Mouse (Mus musculus) megakaryocyte, embryonic 14.5 days (primary cell): ENCODE measurements around the gene Rhou. TPM values are rescaled to one million over a fixed set of nuclear protein-coding genes. Genes with fewer than 3 reads are reported as not detected.
"Not testable (repeated sequence)": the region's sequence is repeated elsewhere in the genome, so short reads cannot be mapped to it uniquely, and the experiment has no call there.

Experiments used
- H3K27me3 ChIP-seq: replicated peaks from 2 replicates; pipeline ENCODE3; 2012; ENCODE audit warnings: inconsistent platforms
- H3K36me3 ChIP-seq: replicated peaks from 2 replicates; pipeline ENCODE3; 2012; ENCODE audit warnings: low read length, inconsistent platforms, mixed read lengths
- H3K4me1 ChIP-seq: 2 replicates; pipeline ENCODE4 v1.6.1; 2012; ENCODE audit warnings: inconsistent platforms
- H3K4me3 ChIP-seq: replicated peaks from 2 replicates; pipeline ENCODE3; 2012; ENCODE audit warnings: moderate library complexity, mild to moderate bottlenecking, inconsistent platforms
- H3K9me3 ChIP-seq: 2 replicates; pipeline ENCODE4 v1.6.1; 2012; ENCODE audit warnings: inconsistent platforms
- FLI1 ChIP-seq: IDR thresholded peaks from 2 replicates; pipeline ENCODE4 v1.6.1; 2012; ENCODE audit warnings: low read length, inconsistent platforms, mixed read lengths
- GATA1 ChIP-seq: IDR thresholded peaks from 3 replicates; pipeline ENCODE4 v1.6.1; 2012; ENCODE audit warnings: mixed read lengths, low read length, inconsistent platforms, borderline replicate concordance
- polyA plus RNA-seq: library from polyadenylated mRNA; stranded (reverse); fragments of >175 nt; gene quantifications from 2 replicates; pipeline ENCODE4 v1.2.3, GENCODE M21; 2012; ENCODE audit warnings: low replicate concordance; ENCODE audit not compliant: insufficient read depth

The Rhou gene
- polyA plus RNA-seq, 1 experiment = 0.11 TPM

DNA sequence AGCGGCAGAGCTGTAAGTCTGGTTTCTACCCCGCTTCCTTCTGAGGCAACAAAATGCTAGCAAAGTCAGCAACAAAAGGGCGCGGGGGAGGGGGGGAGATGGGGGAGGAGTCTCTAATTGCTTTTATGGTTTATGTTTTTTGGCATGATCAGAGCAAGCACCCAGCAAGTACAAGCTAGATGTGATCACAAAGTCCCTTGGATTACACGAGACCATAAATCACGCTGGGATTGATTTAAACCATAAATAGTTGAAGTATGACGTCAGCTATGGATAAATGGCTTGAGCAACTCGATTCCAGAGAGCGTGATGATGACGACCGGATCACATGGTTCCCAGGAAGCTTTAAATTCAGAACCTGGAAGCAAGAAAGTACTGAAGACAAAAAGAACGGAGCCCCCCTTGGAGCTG, 22.9 kb upstream of the Rhou start:
- Histone ChIP-seq H3K36me3 (no peaks in the 10 kb centered on the region), H3K4me1 (peaks cover 24% of the 10 kb centered on the region), H3K27me3 (peaks cover 58% of the 10 kb centered on the region), H3K4me3 (no peak overlapping the region), H3K9me3 (peaks cover 4% of the 10 kb centered on the region)
- TF ChIP-seq FLI1 = no peak
- TF ChIP-seq GATA1 = no peak

DNA sequence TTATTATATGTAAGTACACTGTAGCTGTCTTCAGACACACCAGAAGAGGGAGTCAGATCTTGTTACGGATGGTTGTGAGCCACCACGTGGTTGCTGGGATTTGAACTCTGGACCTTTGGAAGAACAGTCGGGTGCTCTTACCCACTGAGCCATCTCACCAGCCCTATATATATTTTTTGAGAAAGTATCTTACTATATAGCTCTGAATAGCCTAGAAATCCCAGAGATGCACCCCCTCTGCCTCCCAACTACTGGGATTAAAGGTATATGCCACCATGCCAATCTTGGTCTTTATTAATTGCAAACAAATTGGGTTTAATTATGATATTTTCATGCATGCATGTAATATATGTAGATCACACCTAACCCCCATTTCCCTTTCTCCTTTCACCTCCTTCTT, 22.0 kb upstream of the Rhou start:
- Histone ChIP-seq H3K27me3 (peaks cover 55% of the 10 kb centered on the region), H3K4me1 (peaks cover 24% of the 10 kb centered on the region)
- H3K36me3 ChIP-seq, H3K9me3 ChIP-seq, H3K4me3 ChIP-seq: not testable (repeated sequence)

DNA sequence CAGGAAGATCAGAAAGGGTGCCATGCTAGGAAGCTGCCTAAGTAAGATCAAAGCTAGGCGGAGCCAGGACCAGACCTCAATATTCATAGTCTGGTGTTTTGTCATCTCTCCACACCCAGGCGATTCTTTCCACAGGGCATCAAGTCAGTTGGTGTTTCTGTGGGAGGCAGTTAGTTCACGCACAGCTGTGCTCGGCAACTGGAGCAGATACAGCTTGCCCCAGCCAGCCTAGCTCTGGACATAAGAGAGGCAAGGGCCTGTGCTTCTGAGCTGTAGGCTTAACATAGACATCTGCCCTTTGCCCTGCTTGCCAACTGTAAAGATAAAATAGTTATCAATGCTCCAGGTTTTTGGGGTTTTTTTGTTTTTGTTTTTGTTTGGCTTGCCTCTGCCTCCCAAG, 21.5 kb upstream of the Rhou start:
- Histone ChIP-seq H3K36me3 (no peaks in the 10 kb centered on the region), H3K9me3 (peaks cover 4% of the 10 kb centered on the region), H3K4me3 (no peak overlapping the region), H3K4me1 (peaks cover 24% of the 10 kb centered on the region), H3K27me3 (peaks cover 54% of the 10 kb centered on the region)
- TF ChIP-seq GATA1 = no peak
- TF ChIP-seq FLI1 = no peak

DNA sequence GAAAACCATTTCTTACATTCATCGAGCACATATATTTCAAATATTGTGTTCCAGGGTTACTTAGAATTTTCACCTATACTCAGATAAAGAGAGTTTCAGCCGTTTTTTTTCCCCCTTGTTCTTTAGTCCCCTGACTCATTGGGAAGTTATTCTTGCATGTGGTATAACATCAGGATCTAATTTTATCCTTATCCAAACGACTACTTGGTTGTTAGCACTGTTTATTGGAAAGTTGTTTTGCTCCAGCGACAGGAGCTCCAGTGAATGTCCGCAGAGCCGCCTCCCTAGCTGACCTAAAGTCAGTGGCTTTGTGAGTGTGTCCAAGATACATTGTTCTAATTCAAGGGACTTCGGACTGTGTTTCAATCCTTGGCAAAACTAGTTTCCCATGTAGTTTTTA, 19.9 kb upstream of the Rhou start:
- Histone ChIP-seq H3K27me3 (peaks cover 41% of the 10 kb centered on the region), H3K9me3 (peaks cover 6% of the 10 kb centered on the region), H3K36me3 (no peaks in the 10 kb centered on the region), H3K4me3 (no peak overlapping the region), H3K4me1 (peaks cover 16% of the 10 kb centered on the region)
- TF ChIP-seq FLI1 (no peak), GATA1 (no peak)

DNA sequence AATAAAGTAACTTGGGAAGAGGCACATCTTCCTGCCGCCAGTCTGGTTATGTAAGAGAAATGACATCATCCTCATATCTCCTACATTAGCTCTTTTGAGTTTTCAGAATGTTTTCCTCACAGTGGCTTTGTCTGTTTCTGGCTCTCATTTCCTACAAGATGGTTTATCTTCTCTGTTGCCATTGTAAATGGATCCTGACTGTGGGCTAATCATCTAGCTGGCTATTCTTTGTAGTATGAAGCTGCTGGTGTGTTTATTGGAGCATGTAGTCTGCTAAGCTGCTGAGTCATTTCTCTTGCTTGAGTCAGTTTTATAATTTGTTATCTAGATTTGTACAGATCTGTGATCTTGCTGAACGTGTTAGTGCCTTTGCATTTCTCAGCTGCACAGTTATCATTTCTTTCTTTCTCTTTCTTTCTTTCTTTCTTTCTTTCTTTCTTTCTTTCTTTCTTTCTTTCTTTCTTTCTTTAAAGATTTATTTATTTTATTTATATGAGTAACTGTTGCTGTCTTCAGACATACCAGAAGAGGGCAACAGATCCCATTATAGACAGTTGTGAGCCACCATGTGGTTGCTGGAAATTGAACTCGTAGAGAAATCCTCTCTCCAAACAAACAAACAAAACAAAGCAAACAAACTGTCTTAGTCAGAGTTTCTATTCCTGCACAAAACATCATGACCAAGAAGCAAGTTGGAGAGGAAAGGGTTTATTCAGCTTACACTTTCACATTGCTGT, 19.2 kb upstream of the Rhou start:
- Histone ChIP-seq H3K4me1 (peaks cover 8% of the 10 kb centered on the region), H3K27me3 (peaks cover 34% of the 10 kb centered on the region), H3K9me3 (peaks cover 10% of the 10 kb centered on the region), H3K36me3 (no peaks in the 10 kb centered on the region), H3K4me3 (no peak overlapping the region)
- TF ChIP-seq FLI1 (no peak), GATA1 (no peak)

DNA sequence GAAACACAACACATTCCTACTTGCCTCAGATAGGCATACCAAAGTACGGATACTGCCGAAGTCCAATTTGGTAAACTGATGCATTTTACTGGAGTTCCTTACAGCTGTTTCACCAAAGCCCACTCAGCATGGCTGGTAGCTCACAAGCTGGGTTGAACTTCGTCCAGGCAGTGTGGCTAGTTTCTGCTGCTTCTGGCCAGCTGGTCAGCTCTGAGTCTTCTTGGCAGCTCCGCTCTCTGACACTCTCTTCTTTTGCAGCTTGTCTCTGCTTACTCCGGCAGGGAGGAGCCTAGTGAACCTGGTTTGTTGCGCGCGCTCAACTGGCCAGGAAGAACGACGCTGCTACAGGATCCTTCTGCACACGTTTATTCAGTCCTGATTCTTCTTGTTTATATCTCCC, 18.1 kb upstream of the Rhou start:
- H3K9me3 ChIP-seq = peaks cover 17% of the 10 kb centered on the region
- TF ChIP-seq GATA1 = no peak
- peaks cover 8% of the 10 kb centered on the region; the same call in 1 of the 2 replicates for H3K4me1 ChIP-seq
- no peaks in the 10 kb centered on the region for H3K36me3 ChIP-seq
- no peak overlapping the region for H3K4me3 ChIP-seq
- peaks cover 31% of the 10 kb centered on the region for H3K27me3 ChIP-seq

DNA sequence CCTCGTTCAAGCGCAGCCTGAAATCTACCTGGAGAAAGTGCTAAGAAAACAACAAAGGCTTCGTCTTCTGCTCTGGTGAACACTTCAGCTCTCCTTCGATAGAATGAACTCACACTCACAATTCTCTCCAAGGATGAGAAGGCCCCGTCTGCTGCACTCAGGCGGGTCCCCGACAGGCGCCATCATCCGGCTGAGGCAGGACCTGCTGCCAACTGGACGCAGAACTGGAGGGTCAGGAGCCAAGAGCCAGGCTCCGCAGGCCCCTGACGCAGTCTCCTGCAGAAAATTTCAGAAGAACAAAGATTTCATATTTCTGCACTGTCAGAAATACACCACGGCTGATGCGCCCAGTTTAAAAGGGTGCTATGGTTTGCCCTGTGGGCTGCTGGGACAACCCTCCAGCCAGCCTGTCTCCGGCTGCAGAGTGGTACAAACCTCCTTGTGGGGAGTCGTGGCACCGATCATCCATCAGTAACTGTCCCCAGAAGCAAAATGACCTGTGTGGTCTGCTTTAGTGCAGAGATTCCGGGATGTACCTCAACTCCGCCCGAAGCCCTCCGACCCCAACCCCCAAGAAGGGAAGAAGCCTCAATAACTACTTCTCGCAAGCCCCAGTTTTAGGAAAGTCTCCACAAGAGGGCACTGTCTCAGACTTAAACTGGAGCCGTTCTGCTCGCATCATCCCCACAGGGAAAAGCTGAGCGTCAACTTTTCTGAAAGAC, 10.2 kb upstream of the Rhou start:
- H3K9me3 ChIP-seq = peaks cover 16% of the 10 kb centered on the region
- TF ChIP-seq FLI1 = no peak
- TF ChIP-seq GATA1 = no peak
- H3K36me3 ChIP-seq = no peaks in the 10 kb centered on the region
- peaks cover 60% of the 10 kb centered on the region for H3K27me3 ChIP-seq
- H3K4me1 ChIP-seq = no peaks in the 10 kb centered on the region
- no peak overlapping the region for H3K4me3 ChIP-seq

DNA sequence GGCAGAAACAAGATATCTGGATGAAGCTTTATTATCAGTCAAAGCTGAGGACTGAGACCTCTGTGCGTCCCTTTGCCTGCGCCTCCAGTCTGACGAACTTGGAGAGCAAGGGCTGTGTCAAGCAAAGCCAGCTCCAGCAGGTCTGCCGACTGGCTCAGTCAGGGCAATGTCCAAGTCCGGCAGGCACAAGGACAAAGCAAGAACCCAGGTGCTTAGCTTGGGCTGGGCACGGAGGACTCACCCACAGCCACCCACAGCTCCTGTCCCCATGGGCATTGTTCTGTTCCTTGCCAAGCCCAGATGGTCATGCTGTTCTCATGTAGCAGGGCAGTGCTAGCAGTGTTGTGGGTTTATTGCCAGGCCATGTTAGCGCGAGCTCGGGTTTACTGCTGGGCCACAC, 8.5 kb upstream of the Rhou start:
- no peak overlapping the region for H3K4me3 ChIP-seq
- H3K9me3 ChIP-seq = peaks cover 3% of the 10 kb centered on the region; the same call in 1 of the 2 replicates
- H3K27me3 ChIP-seq = peaks cover 67% of the 10 kb centered on the region
- H3K4me1 ChIP-seq = no peaks in the 10 kb centered on the region
- TF ChIP-seq GATA1 (no peak), FLI1 (no peak)
- no peaks in the 10 kb centered on the region for H3K36me3 ChIP-seq

DNA sequence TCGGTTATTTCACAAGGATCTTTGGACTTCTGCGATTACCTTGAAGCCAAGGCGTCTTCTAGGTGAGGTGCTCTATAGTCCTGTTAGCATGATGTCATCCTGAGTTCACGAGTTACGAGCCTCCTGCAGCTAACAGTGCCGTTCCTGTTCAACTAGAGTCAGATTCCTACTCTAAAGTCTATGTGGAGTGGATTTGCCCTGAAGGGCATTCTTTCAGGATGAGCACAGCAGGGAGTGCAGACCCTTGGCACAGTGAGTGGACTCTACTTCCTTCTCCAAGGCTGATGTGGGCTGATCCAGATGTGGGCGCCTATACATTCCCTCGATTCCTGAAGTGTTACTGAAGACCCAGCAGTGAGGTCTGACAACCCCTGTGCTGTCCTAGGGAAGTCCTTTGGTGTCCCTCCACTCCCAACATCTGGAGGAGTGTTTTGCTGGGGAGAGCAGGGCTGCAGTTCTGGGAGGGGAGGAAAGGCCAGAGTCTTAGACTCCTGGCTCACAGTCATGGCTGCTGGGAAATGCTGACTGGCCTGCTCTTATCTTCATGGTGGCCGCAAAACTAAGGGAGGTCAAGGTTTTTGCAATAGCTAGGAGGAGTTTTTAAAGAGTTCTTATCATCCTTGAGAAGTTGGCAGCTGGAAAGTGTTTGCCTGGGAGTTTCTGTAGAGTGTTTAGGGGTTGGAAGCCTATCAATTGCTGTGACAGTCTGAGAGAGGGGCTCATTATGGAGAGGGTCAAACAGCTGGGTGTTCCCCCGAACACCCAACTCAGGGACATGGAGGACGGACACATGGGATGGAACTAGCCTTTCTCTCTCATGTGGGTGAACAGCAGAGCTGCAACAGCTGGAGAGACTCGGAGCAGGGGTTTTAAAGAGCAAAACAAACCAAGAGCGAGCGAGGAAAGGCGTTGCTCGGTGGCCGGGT, 5.2 kb upstream of the Rhou start:
- Histone ChIP-seq H3K9me3 (0 out of 2 replicates have a peak, but pooled peaks cover 5% of the 10 kb centered on the region), H3K36me3 (no peaks in the 10 kb centered on the region), H3K4me1 (peaks cover 5% of the 10 kb centered on the region), H3K4me3 (no peak overlapping the region), H3K27me3 (peaks cover 74% of the 10 kb centered on the region)
- TF ChIP-seq GATA1 = no peak

DNA sequence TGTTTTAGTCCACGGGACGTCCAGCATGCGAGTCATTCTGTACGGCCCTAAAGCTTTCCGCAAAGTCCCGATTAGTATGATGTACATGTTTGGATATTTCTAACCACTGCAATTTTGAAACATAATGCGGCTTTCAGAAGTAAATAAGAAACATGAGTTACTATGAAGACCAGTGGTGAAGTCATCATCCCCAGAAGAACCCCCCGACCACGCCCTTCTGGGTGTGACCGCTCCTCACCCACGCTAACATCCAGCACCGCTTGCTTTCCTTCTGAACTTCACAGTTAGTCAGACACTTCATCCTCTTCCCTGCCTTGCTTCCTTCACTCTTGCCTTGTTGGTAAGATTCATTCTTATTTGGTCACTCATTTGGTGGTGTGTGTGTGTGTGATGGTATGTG, 4.2 kb upstream of the Rhou start:
- Histone ChIP-seq H3K4me1 (peaks cover 14% of the 10 kb centered on the region), H3K9me3 (0 out of 2 replicates have a peak, but pooled peaks cover 5% of the 10 kb centered on the region), H3K27me3 (peaks cover 76% of the 10 kb centered on the region), H3K4me3 (no peak overlapping the region), H3K36me3 (no peaks in the 10 kb centered on the region)
- TF ChIP-seq GATA1 (no peak), FLI1 (no peak)
